Mouse (Mus musculus) heart, postnatal 4 days (tissue): ENCODE measurements around the gene Creg2. TPM values are rescaled to one million over a fixed set of nuclear protein-coding genes. Genes with fewer than 3 reads are reported as not detected.
"Not testable (repeated sequence)": the region's sequence is repeated elsewhere in the genome, so short reads cannot be mapped to it uniquely, and the experiment has no call there.

ENCODE experiments used
- DNase-seq: peaks from one replicate; pipeline ENCODE4 v3.0.0; 2021
- total RNA-seq, 2 experiments: library from RNA; stranded (reverse); gene quantifications; 2 replicates each; pipeline ENCODE4 v1.2.3; 2021

Creg2 gene
- total RNA-seq, 2 experiments from 2014 or later: not detected

DNA sequence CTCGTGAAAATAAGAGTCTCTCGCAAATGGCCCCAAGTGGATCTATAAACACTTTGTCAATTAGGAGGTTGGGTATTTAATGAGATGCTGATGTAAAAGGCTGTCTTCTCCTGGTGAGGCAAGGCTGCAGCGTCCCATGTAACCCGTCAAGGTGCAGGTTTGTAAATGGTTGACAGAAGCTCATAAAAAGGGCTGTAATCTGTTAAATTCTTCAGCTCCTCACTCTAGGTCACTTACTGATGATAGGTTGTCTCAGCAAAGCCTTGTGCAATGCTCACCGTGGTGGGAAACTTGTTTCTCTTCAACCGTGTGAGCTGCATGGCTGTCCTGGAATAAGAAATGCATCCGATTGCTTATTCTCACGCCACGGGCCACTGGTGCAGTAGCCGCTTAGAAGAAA, 57.4 kb downstream of the Creg2 start:
- no peak for DNase-seq

DNA sequence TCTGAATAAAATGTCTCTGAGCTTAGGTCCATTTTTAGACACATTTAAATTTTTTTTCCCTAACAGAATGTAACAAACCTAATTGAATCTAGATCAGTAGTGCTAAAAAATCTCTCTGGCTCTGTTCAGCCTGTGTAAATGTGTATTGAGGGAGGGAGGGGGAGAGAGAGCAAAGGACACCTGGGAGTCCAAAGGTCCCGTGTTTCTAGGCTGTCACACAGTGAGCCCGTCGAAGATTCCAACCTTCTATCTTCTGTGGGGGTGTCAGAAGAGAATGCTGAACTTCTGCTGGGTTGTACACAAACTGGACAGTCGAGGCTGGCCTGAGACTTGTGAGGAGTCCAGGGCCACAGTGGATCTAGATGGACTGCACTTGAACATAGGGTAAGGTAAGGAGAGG, 59.2 kb downstream of the Creg2 start:
- DNase-seq: no peak

DNA sequence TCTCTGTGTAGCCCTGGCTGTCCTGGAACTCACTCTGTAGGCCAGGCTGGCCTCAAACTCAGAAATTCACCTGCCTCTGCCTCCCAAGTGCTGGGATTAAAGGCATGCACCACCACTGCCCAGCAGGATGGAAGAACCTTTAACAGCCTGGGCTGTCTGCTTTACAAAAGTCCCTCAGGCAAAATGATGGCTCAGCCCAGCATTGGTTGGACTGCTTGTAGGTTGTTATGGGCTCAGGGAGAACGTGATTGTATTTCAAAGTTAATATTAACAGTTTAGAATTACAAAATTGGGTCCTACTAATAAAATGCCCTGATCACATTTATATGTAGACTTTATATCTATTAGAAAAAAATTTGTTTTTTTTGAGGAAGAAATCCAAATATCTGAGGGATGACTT, 59.7 kb downstream of the Creg2 start:
- DNase-seq: not testable (repeated sequence)

DNA sequence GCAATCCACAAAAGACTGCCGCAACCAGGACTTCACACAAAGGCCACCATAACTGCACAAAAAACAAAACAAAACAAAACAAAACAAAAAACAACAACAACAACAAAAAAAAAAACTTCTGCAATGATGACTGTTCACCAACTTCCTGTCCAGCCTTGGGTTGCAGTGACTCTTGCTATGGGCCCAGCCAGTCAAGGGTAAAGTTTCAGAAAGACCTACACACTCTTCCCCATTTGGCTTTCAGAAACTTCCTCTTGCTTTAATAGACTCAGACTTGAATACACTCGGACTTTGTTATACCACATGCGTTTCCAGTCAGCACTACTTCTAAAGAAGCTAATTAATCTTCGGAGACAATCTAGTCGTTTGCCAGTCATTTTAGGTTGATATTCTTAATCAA, 61.1 kb downstream of the Creg2 start:
- DNase-seq: no peak

DNA sequence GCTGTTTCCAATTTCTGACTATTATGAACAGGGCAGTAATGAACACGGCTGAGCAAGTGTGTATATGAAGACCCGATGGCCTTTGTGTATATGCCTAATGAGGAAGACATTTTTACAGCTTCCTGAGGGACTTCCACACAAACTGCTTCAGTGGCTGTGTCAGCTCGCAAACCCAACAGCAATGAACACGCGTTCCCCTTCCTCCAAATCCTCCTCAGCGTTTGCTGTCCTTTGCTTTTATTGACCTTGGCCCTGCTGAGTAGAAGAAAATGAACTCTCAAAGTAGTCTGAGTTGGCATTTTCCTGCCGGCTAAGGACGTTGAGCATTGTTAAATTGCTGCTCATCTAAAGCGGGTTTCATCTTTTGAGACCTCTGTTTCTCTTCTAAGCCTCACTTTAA, 65.9 kb downstream of the Creg2 start:
- DNase-seq: no peak

DNA sequence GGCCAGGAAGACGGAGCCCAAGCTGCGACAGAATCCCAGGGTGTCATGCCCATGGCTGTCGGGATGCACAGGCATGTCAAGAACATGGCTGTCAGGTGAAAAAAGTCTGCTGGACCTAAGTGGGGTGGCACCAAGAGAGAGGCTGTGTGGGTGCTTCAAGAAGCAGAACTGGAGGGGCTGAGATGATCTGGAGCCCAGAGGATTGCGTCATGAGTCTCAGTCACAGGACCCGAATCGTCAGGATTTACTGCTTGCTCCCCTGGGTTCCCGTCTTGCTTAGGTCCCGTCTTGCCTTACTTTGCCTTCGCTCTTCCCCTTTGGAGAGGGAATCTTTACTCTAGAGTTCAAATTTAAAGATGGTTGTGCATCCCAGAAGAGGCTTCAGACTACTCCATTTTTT, 68.1 kb downstream of the Creg2 start:
- DNase-seq: no peak

DNA sequence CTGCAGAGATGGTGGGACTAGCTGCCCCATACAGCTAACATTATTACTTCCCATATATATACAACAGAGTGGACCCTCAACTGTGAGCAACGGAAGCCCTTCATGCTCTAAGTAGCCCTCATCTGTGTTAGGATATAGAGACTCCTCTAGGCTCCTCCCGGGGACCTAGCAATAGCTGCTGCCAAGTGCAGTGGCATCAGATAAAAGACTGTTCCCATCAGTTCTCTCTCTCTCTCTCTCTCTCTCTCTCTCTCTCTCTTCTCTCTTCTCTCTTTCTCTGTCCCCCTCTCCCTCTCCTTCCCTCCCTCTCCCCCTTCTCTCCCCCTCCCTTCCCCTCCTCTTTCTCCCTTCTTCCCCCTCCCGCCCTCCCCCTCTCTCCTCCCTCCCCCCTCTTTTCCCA, 70.1 kb downstream of the Creg2 start:
- no peak for DNase-seq

DNA sequence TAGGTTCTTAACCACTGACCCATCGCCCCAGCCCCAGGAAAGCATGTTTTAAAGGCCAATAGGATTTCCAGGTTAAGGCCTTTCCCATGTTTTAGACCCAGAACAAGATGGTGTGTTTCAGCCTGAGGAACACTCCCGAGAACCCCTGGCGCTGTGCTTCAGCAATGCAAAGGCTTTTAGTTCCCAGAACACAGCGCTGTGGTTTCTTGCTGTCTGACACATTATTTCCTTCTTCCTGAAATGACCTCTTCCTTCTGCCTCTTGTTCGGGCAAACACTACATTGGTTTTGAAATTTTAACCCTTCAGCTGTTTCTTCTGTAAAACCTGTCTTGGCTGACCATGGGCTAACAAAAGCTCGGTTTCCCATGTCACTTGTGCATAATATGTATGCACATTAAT, 72.1 kb downstream of the Creg2 start:
- DNase-seq: no peak

DNA sequence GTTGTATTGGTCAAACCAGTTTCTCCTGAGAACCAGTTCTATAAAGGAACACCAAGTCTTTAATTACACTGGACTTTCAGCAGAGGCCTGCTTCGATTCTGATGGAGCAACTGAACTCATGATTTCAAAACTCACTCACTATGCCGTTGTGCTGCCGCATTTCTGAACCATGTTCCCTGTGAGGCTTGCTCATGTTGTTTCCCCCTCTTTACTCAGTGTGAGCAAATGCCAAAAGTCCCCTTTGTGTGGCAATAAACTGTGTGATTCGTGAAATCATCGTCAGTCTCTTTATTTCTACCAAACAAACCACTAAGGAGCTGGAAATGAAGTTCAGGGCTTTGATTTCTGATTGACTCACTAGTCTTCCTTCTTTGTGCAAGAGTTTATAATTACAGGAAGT, 72.8 kb downstream of the Creg2 start:
- DNase-seq: no peak

DNA sequence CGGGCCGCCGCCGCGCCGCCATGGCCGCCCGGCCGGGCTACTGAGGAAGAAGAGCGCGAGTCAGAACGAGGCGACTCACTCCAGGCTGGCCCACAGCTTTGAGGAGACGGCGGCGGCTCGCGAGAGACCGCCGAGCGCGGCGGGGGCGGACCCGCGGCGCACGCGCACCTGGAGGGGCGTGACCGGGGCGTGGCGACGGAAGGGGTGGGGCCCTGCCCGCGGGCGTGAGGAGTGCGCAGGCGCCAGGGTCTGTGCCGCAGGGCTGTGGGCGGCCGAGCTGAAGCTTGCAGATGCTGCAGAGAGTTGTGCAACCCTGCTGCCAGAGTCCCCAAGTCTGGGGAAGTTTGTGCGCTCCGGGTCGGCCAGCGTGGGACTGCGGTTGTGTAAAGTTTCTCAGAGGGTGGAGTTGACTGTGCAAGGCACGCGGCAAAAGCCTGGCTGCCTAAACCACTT, 74.0 kb downstream of the Creg2 start, which contains the start of gene Rnf149:
Gene Rnf149 (minus strand): TSS at position 153 of the 453 bp plus-strand sequence.
- DNase-seq: peak; percentile 98

DNA sequence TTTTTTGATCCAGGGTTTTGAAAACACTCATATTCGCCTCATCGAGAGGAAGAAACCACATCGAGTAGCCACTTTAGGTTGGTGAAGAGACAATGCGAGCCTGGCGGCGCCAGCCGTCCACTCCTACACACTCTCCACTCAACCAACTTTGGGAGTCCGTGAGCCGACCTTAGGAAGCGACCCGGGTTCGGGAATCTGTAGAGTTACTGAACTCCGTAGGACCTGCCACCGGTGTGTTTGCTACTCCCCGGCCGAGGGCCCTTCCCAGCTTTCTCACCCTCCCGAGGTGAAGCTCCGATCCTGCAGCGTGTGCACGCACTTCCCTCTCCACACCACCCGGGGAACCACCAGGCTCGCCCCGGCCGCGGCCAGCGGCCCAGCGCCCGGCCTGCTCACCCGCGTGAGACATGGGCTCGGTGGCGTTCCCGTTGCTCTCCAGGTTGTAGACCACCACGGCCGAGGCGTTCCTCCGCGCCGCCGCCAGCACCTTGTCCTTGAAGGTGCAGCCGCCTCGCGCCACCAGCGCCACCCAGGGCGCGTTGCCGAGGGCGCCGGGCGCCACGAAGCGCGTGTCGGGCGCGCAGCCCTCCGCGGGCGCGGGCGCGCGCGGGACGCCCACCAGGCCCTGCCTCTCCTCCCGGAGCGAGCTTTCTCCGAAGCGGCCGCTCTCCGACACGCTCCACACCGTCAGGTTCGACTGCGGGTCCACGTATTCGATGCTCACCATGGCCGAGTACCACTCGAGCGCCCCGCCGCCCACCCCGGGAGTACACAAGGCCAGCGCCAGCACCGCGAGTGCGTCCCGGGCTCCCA, 74.6 kb downstream of the Creg2 start:
- peak; percentile 63 for DNase-seq

DNA sequence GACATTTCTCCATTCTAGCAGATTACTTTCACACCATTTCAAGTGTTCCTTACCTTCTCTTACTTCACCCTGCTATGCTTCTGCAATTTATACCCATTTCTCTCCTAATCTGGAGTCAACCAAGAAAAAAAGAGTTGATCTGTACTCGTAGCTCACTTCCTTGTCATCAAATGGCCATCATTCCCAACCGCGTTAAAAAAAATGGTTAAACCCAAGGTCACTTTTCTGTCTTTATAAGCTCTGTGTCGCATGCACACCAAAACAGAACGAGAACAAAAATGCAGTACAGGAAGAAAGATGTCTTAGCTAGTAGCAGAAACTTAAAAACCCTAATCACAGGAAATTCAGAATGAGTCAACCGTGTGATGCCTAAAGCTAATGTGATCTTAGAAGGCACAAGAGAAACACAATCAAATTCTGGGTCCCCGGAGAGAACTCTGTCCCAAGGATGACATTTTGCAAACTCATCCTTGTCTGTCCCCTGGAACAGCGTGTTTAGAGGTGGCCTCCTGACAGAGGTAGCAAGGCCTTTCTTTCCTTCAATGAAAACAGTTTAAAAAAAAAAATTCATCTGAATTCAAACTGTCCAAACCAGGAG, 75.4 kb downstream of the Creg2 start:
- DNase-seq: no peak

DNA sequence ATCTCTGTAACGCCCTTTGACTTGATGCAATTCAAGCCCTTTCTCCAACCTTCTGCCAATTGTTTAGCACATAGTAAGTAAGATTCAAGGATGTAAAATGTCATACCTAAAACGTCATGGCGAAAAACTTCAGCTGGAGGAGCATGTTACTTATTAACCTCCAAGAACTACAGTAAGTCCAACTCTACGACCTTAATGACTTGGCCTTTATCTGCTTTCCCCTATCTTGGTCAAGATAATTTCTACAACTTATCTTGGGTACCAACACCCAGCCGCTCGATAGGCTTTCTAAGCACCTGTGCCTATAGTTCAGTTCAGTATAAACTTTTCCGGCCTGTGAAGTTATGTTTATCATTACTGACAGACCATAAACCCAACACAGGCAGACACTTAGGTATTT, 77.4 kb downstream of the Creg2 start:
- DNase-seq: no peak

DNA sequence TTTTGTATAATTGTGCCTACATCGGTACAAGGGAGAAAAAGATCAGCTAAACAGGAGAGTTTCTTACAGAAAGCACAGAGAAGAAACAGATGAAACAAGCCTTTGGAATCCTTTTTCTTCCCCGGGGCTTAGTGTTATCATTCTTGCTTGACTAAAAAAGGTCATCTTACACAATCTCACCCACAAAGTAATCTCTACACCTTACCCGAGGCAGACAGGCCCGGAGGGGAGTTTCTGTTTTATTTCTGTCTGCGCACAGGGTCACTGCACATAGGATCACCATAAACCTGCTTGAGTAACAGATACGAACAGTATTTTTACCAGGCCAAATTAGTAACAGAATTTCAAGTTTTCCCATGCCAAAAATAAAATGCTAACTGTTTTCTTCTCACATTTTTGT, 79.6 kb downstream of the Creg2 start:
- no peak for DNase-seq

Other genes starting within 250 kb of the Creg2 start
- 1 to 10 TPM; 8.1 to 8.9 TPM for gene Tbc1d8, start 172.7 kb downstream of the Creg2 start, total RNA-seq
- 10 to 100 TPM; 18.2 to 18.4 TPM for gene Cnot11, start 116.5 kb downstream of the Creg2 start, total RNA-seq
- gene Rnf149, start 74.1 kb downstream of the Creg2 start, total RNA-seq: 10 to 100 TPM; 17.4 to 18.4 TPM
- under 1 TPM; 0.57 to 0.72 TPM for gene Rfx8, start 69.5 kb upstream of the Creg2 start, total RNA-seq
- 1 to 10 TPM; 8.2 to 8.6 TPM for gene Gm3646, start 153.9 kb upstream of the Creg2 start, total RNA-seq
- 100 to 1,000 TPM; 207 to 231 TPM for gene Map4k4, start 249.4 kb upstream of the Creg2 start, total RNA-seq